Mouse (Mus musculus) gastrocnemius, adult 2 months (tissue): ENCODE results near the gene Gng7. TPM values are rescaled to one million over a fixed set of nuclear protein-coding genes. Genes with fewer than 3 reads are reported as not detected.

Source experiments
- DNase-seq: peaks from one replicate; pipeline ENCODE4 v3.0.0; 2022
- H3K27ac ChIP-seq: fragments of 200-600 bp; 2 replicates; pipeline ENCODE4 v1.8.1; 2022; ENCODE audit warnings: mild to moderate bottlenecking
- H3K4me3 ChIP-seq: fragments of 200-600 bp; 2 replicates; pipeline ENCODE4 v1.8.1; 2022; ENCODE audit warnings: mild to moderate bottlenecking, moderate library complexity
- CTCF ChIP-seq: fragments of 200-600 bp; IDR thresholded peaks from 2 replicates; pipeline ENCODE4 v1.8.1; 2022; ENCODE audit warnings: antibody characterized with exemption, mild to moderate bottlenecking, moderate library complexity
- intact Hi-C: fragments of 180-260 bp; cut with DNase I; formaldehyde crosslinking; loops from one replicate; pipeline ENCODE4 v1.15.1; 2025
- total RNA-seq, 2 experiments: library from RNA; stranded (reverse); gene quantifications; 2 replicates each; pipeline ENCODE4 v1.2.3; 2021

Gene Gng7
- total RNA-seq, 2 experiments from 2014 or later = 0.66 to 1.0 TPM

- intact Hi-C loops = no loop called here
- no peak overlapping the region; the same call in 1 of the 2 replicates for H3K4me3 ChIP-seq
- DNase-seq = peak; percentile 72
- peak overlapping the region; percentile 94 for H3K27ac ChIP-seq
- no peak for TF ChIP-seq CTCF
Measured at GRCm38 (mm10) chr10:80986754-80987153, 28.0 kb downstream of the Gng7 start.

- no peak for TF ChIP-seq CTCF
- intact Hi-C loops = no loop called here
- peak overlapping the region; percentile 70 for H3K4me3 ChIP-seq
Measured at GRCm38 (mm10) chr10:80985970-80986701, 28.6 kb downstream of the Gng7 start.

GRCm38 (mm10) chr10:80985241-80985969 lies 29.3 kb downstream of the Gng7 start:
- peak overlapping the region; percentile 70 for H3K4me3 ChIP-seq

More at GRCm38 (mm10) chr10:80985970-80986701, 28.6 kb downstream of the Gng7 start:
- H3K27ac ChIP-seq = peak overlapping the region; percentile 94
- DNase-seq = no peak

GRCm38 (mm10) chr10:80984223-80984622 lies 30.5 kb downstream of the Gng7 start:
- intact Hi-C loops = no loop called here
- Histone ChIP-seq H3K27ac (no peak overlapping the region), H3K4me3 (no peak overlapping the region)
- DNase-seq = no peak
- TF ChIP-seq CTCF = no peak

More at GRCm38 (mm10) chr10:80985241-80985969, 29.3 kb downstream of the Gng7 start:
- intact Hi-C loops = no loop called here
- peak; percentile 89 for DNase-seq
- H3K27ac ChIP-seq = peak overlapping the region; percentile 94
- TF ChIP-seq CTCF = no peak

- Histone ChIP-seq H3K4me3 (no peak overlapping the region), H3K27ac (no peak overlapping the region)
- TF ChIP-seq CTCF = no peak
- no peak for DNase-seq
- intact Hi-C loops = no loop called here
Measured at GRCm38 (mm10) chr10:80982381-80982780, 32.4 kb downstream of the Gng7 start.

- no peak overlapping the region for H3K27ac ChIP-seq
- intact Hi-C loops = no loop called here
- DNase-seq = no peak
- TF ChIP-seq CTCF = peak; percentile 11; the same call in 1 of the 2 replicates
- no peak overlapping the region for H3K4me3 ChIP-seq
Measured at GRCm38 (mm10) chr10:80981564-80982112, 33.1 kb downstream of the Gng7 start.

- intact Hi-C loops = no loop called here
- H3K4me3 ChIP-seq = no peak overlapping the region
- H3K27ac ChIP-seq = no peak overlapping the region
- TF ChIP-seq CTCF = no peak
- DNase-seq = no peak
Measured at GRCm38 (mm10) chr10:80975478-80975877, 39.3 kb downstream of the Gng7 start.

- H3K4me3 ChIP-seq = no peak overlapping the region
- no peak for DNase-seq
- intact Hi-C loops = no loop called here
- TF ChIP-seq CTCF = no peak
- no peak overlapping the region for H3K27ac ChIP-seq
Measured at GRCm38 (mm10) chr10:80973722-80974121, 41.0 kb downstream of the Gng7 start.

- DNase-seq = peak; percentile 67
- Histone ChIP-seq H3K4me3 (no peak overlapping the region), H3K27ac (peak overlapping the region; percentile 21)
- no peak for TF ChIP-seq CTCF
- intact Hi-C loops = no loop called here
Measured at GRCm38 (mm10) chr10:80972071-80972987, 42.4 kb downstream of the Gng7 start.

GRCm38 (mm10) chr10:80971533-80971932 lies 43.2 kb downstream of the Gng7 start:
- intact Hi-C loops = no loop called here
- TF ChIP-seq CTCF = no peak
- H3K27ac ChIP-seq = peak overlapping the region; percentile 3; the same call in 1 of the 2 replicates

GRCm38 (mm10) chr10:80970159-80970558 lies 44.6 kb downstream of the Gng7 start:
- no peak overlapping the region for H3K27ac ChIP-seq
- no peak for DNase-seq
- TF ChIP-seq CTCF = no peak
- no peak overlapping the region for H3K4me3 ChIP-seq
- intact Hi-C loops = no loop called here

More at GRCm38 (mm10) chr10:80971533-80971932, 43.2 kb downstream of the Gng7 start:
- H3K4me3 ChIP-seq = no peak overlapping the region
- no peak for DNase-seq

GRCm38 (mm10) chr10:80969298-80969697 lies 45.4 kb downstream of the Gng7 start:
- Histone ChIP-seq H3K27ac (no peak overlapping the region), H3K4me3 (no peak overlapping the region)
- no peak for TF ChIP-seq CTCF
- DNase-seq = no peak
- intact Hi-C loops = no loop called here
